Mouse (Mus musculus) myocyte (in vitro differentiated cells): ENCODE data around the gene Klre1.

Experiments
- CEBPB ChIP-seq: IDR thresholded peaks from 2 replicates; pipeline ENCODE4 v1.6.1; 2011; ENCODE audit warnings: mild to moderate bottlenecking, moderate library complexity; ENCODE audit not compliant: poor library complexity, insufficient read depth, severe bottlenecking
- E2F4 ChIP-seq: IDR thresholded peaks from one replicate; pipeline ENCODE4 v1.6.1; 2011; ENCODE audit warnings: mild to moderate bottlenecking, control low read depth, moderate library complexity; ENCODE audit not compliant: insufficient read depth
- MAX ChIP-seq: IDR thresholded peaks from one replicate; pipeline ENCODE4 v1.6.1; 2011; ENCODE audit warnings: low read depth, mild to moderate bottlenecking, control low read depth
- MYOD1 ChIP-seq, 3 experiments: IDR thresholded peaks; one replicate each; pipeline ENCODE4 v1.6.1; 2011; ENCODE audit warnings: control low read depth in 2 of 3, low read depth in 2 of 3, mild to moderate bottlenecking in 2 of 3, moderate library complexity in 1 of 3; ENCODE audit not compliant: insufficient read length in 2 of 3, control insufficient read depth in 1 of 3
- MYOG ChIP-seq, 3 experiments: IDR thresholded peaks; one replicate each; pipeline ENCODE4 v1.6.1; 2011; ENCODE audit warnings: control low read depth in 2 of 3, low read depth in 2 of 3, mild to moderate bottlenecking in 2 of 3; ENCODE audit not compliant: insufficient read length in 2 of 3, control insufficient read depth in 1 of 3, insufficient read depth in 1 of 3
- POLR2A ChIP-seq: IDR thresholded peaks from one replicate; pipeline ENCODE4 v1.6.1; 2011; ENCODE audit warnings: low read depth, mild to moderate bottlenecking, control low read depth, moderate library complexity; ENCODE audit not compliant: insufficient read length
- POLR2AphosphoS2 ChIP-seq: IDR thresholded peaks from one replicate; pipeline ENCODE4 v1.6.1; 2011; ENCODE audit warnings: low read depth, control low read depth; ENCODE audit not compliant: insufficient read length
- USF1 ChIP-seq: IDR thresholded peaks from one replicate; pipeline ENCODE4 v1.6.1; 2011; ENCODE audit warnings: low read depth, mild to moderate bottlenecking, control low read depth, moderate library complexity

DNA sequence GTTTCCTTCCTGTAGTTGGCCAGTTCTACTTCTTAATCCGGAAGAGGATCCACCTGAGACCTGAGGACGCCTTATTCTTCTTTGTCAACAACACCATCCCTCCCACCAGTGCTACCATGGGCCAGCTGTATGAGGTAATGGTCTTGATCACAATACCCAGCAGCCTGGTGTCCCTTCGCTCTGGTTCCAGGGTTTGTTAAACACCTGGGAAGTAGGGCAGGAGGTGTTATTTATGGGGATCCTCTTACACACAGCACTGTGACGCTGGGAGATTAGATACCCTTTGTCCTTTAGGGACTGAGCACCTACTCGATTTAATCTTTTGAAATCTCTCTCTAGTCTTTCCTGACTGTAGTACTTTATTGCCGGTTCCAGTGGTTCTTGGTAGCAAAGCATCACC, 39.1 kb upstream of the Klre1 start:
- TF ChIP-seq USF1 = no peak
- TF ChIP-seq MAX = no peak
- no peak for TF ChIP-seq POLR2A
- no peak for TF ChIP-seq MYOG (IDR thresholded peaks at IDR 0.05; ENCODE audit: control insufficient read depth in 1 of 3, insufficient read depth in 1 of 3, insufficient read length in 2 of 3, low read depth in 2 of 3)
- TF ChIP-seq MYOD1 (IDR thresholded peaks at IDR 0.05; ENCODE audit: control insufficient read depth in 1 of 3, insufficient read length in 2 of 3, low read depth in 2 of 3) = no peak
- no peak for TF ChIP-seq E2F4
- TF ChIP-seq POLR2AphosphoS2 = no peak
- no peak for TF ChIP-seq CEBPB
